Comparison of ENCODE assay signal across 25 mouse cellular contexts in genomic region chr7:133290471-133290870, GRCm38 (mm10).
"Had no signal": no experiment of that assay in that cellular context is flagged by ENCODE, and none has a peak within 500 bp of the region (broad histone marks: within the 10 kb centered on the region; RNA-seq: fewer than 3 reads in every experiment).

No protein-coding gene starts in this region.

- DNase-seq: kidney, adult 9 months; kidney, postnatal 25 days; layer of hippocampus, postnatal 36 days; left cerebral cortex, postnatal 4 days; liver, postnatal 0 days; lung, embryonic 14.5 days; retina, postnatal 1 day; right cerebral cortex, postnatal 25 days; thymus, adult 2 months; thymus, postnatal 14 days; thymus, postnatal 4 days had no signal

- H3K4me1 ChIP-seq: limb, embryonic 12.5 days; limb, embryonic 15.5 days; midbrain, embryonic 12.5 days; midbrain, embryonic 15.5 days; neural tube, embryonic 13.5 days had no signal

- H3K9ac ChIP-seq: limb, embryonic 12.5 days; limb, embryonic 15.5 days; liver, embryonic 14.5 days; liver, postnatal 0 days; lung, embryonic 14.5 days; midbrain, embryonic 12.5 days; midbrain, embryonic 15.5 days; neural tube, embryonic 13.5 days had no signal

- H3K27ac ChIP-seq: kidney, postnatal 0 days; layer of hippocampus, adult 2 months; left cerebral cortex, adult 2 months; limb, embryonic 12.5 days; limb, embryonic 15.5 days; liver, embryonic 14.5 days; macrophage; midbrain, embryonic 12.5 days; midbrain, embryonic 15.5 days; neural tube, embryonic 13.5 days; stomach, postnatal 0 days had no signal

- H3K9me3 ChIP-seq: limb, embryonic 12.5 days; limb, embryonic 15.5 days; midbrain, embryonic 12.5 days; midbrain, embryonic 15.5 days; neural tube, embryonic 13.5 days had no signal

- H3K4me3 ChIP-seq: layer of hippocampus, adult 2 months; left cerebral cortex, adult 2 months; limb, embryonic 12.5 days; limb, embryonic 15.5 days; midbrain, embryonic 12.5 days; midbrain, embryonic 15.5 days; myocyte; neural tube, embryonic 13.5 days had no signal

- H3K36me3 ChIP-seq: limb, embryonic 12.5 days; limb, embryonic 15.5 days; midbrain, embryonic 12.5 days; midbrain, embryonic 15.5 days; neural tube, embryonic 13.5 days had no signal

- H3K27me3 ChIP-seq: limb, embryonic 12.5 days; limb, embryonic 15.5 days; midbrain, embryonic 12.5 days; midbrain, embryonic 15.5 days; neural tube, embryonic 13.5 days had no signal

- ATAC-seq: liver, postnatal 0 days; lung, postnatal 0 days; midbrain, embryonic 15.5 days had no signal

- H3K4me2 ChIP-seq: limb, embryonic 12.5 days; limb, embryonic 15.5 days; liver, embryonic 11.5 days; lung, embryonic 14.5 days; midbrain, embryonic 12.5 days; midbrain, embryonic 15.5 days; neural tube, embryonic 13.5 days had no signal
